Mouse (Mus musculus) hindbrain, postnatal 0 days (tissue): ENCODE measurements at regions not wholly inside any gene's neighbourhood (a gene's known extent, or its start where the extent isn't known, plus 50 kb on each side); places are given as distances from the start of the nearest gene placed in this dataset.

ENCODE experiments used
- ATAC-seq: fragments of 200-750 bp; cut with Nextera tagmentation; 2 replicates; pipeline ENCODE4 v1.8.0; 2017; ENCODE audit warnings: mild to moderate bottlenecking, moderate TSS enrichment, moderate library complexity
- DNase-seq: peaks from one replicate; pipeline ENCODE4 v3.0.0-alpha.2; 2015; ENCODE audit warnings: low spot score
- H3K27ac ChIP-seq: fragments of 300-500 bp; sonication (generic); 2 replicates; pipeline ENCODE4 v1.5.1; 2014; ENCODE audit warnings: mild to moderate bottlenecking
- H3K27me3 ChIP-seq: fragments of 300-500 bp; sonication (generic); 2 replicates; pipeline ENCODE4 v1.6.1; 2014; ENCODE audit warnings: low read length, mixed read lengths; ENCODE audit not compliant: insufficient read depth
- H3K36me3 ChIP-seq: fragments of 300-500 bp; sonication (generic); 2 replicates; pipeline ENCODE4 v1.6.1; 2014; ENCODE audit warnings: low read length, mixed read lengths; ENCODE audit not compliant: insufficient read depth
- H3K4me1 ChIP-seq: fragments of 300-500 bp; sonication (generic); 2 replicates; pipeline ENCODE4 v1.6.1; 2014; ENCODE audit warnings: antibody characterized with exemption, low read length, mixed read lengths; ENCODE audit not compliant: insufficient read depth
- H3K4me2 ChIP-seq: fragments of 300-500 bp; sonication (generic); 2 replicates; pipeline ENCODE4 v1.6.1; 2014; ENCODE audit warnings: low read depth, mild to moderate bottlenecking, low read length, moderate library complexity, mixed read lengths
- H3K4me3 ChIP-seq: fragments of 300-500 bp; sonication (generic); 2 replicates; pipeline ENCODE4 v1.5.1; 2014; ENCODE audit warnings: low read length
- H3K9ac ChIP-seq: fragments of 300-500 bp; sonication (generic); replicated peaks from 2 replicates; pipeline ENCODE4 v1.6.1; 2014; ENCODE audit warnings: mild to moderate bottlenecking, low read length, moderate library complexity, mixed read lengths
- H3K9me3 ChIP-seq: fragments of 300-500 bp; sonication (generic); 2 replicates; pipeline ENCODE4 v1.6.1; 2016; ENCODE audit warnings: low read length, mixed read lengths
- CTCF ChIP-seq: IDR thresholded peaks from 2 replicates; pipeline ENCODE4 v1.5.1; 2016; ENCODE audit warnings: antibody characterized with exemption, control low read depth, low read depth
- WGBS: fragments of 180-500 bp; shearing (Covaris S2); extraction: QIAGEN DNeasy Blood & Tissue Kit; methylation state at CpG from one replicate; pipeline ENCODE4 v1.1.7; 2014; 5-methylcytosine and 5-hydroxymethylcytosine counted together

- TF ChIP-seq CTCF: no peak
- Histone ChIP-seq H3K4me1 (0 out of 2 replicates have a peak, but pooled peaks cover 3% of the 10 kb centered on the region), H3K4me3 (no peak overlapping the region), H3K36me3 (no peaks in the 10 kb centered on the region), H3K4me2 (no peak overlapping the region), H3K27ac (no peak overlapping the region), H3K9me3 (no peaks in the 10 kb centered on the region), H3K9ac (no peak overlapping the region), H3K27me3 (no peaks in the 10 kb centered on the region)
- ATAC-seq: no peak
- DNase-seq: peak; percentile 14
- 56% methylated on average over 3 of the region's 3 CpGs for WGBS
These were observed 99.6 kb upstream of the Kbtbd8 start for GRCm38 (mm10) chr6:95017484-95017883.

GRCm38 (mm10) chr6:95013096-95013495 is 103.9 kb upstream of the Kbtbd8 start:
- WGBS: 47% methylated on average over 5 of the region's 5 CpGs

GRCm38 (mm10) chr6:95006485-95006884 is 110.6 kb upstream of the Kbtbd8 start:
- Histone ChIP-seq H3K4me1 (no peaks in the 10 kb centered on the region), H3K36me3 (no peaks in the 10 kb centered on the region), H3K4me3 (no peak overlapping the region), H3K27me3 (no peaks in the 10 kb centered on the region), H3K27ac (no peak overlapping the region), H3K9me3 (no peaks in the 10 kb centered on the region), H3K9ac (no peak overlapping the region), H3K4me2 (no peak overlapping the region)
- 80% methylated on average over 2 of the region's 2 CpGs for WGBS
- TF ChIP-seq CTCF: no peak
- DNase-seq (no peak), ATAC-seq (no peak)

More at GRCm38 (mm10) chr6:95013096-95013495, 103.9 kb upstream of the Kbtbd8 start:
- H3K9me3 ChIP-seq: no peaks in the 10 kb centered on the region
- no peaks in the 10 kb centered on the region for H3K36me3 ChIP-seq
- no peak for TF ChIP-seq CTCF
- no peak overlapping the region for H3K4me2 ChIP-seq
- H3K4me1 ChIP-seq: no peaks in the 10 kb centered on the region
- DNase-seq (no peak), ATAC-seq (no peak)
- no peak overlapping the region for H3K4me3 ChIP-seq
- H3K9ac ChIP-seq: no peak overlapping the region
- H3K27ac ChIP-seq: no peak overlapping the region
- H3K27me3 ChIP-seq: no peaks in the 10 kb centered on the region

- no peak overlapping the region for H3K4me3 ChIP-seq
- H3K9ac ChIP-seq: no peak overlapping the region
- H3K9me3 ChIP-seq: no peaks in the 10 kb centered on the region
- 41% methylated on average over 3 of the region's 3 CpGs for WGBS
- ATAC-seq (no peak), DNase-seq (no peak)
- TF ChIP-seq CTCF: no peak
- H3K4me1 ChIP-seq: no peaks in the 10 kb centered on the region
- no peaks in the 10 kb centered on the region for H3K27me3 ChIP-seq
- no peaks in the 10 kb centered on the region for H3K36me3 ChIP-seq
- H3K4me2 ChIP-seq: no peak overlapping the region
- H3K27ac ChIP-seq: no peak overlapping the region
These were observed 113.3 kb upstream of the Kbtbd8 start for GRCm38 (mm10) chr6:95003716-95004115.

GRCm38 (mm10) chr6:94999562-94999961 is 117.5 kb upstream of the Kbtbd8 start:
- ATAC-seq: no peak

GRCm38 (mm10) chr6:94999002-94999401 is 118.0 kb upstream of the Kbtbd8 start:
- DNase-seq: peak; percentile 24
- TF ChIP-seq CTCF: no peak

More at GRCm38 (mm10) chr6:94999562-94999961, 117.5 kb upstream of the Kbtbd8 start:
- H3K9me3 ChIP-seq: no peaks in the 10 kb centered on the region
- H3K4me1 ChIP-seq: no peaks in the 10 kb centered on the region
- no peak overlapping the region for H3K4me3 ChIP-seq
- 71% methylated on average over 4 of the region's 4 CpGs for WGBS
- H3K36me3 ChIP-seq: no peaks in the 10 kb centered on the region
- TF ChIP-seq CTCF: no peak
- no peak overlapping the region for H3K4me2 ChIP-seq
- H3K9ac ChIP-seq: no peak overlapping the region
- H3K27me3 ChIP-seq: no peaks in the 10 kb centered on the region
- H3K27ac ChIP-seq: no peak overlapping the region
- no peak for DNase-seq

GRCm38 (mm10) chr6:94998371-94998770 is 118.7 kb upstream of the Kbtbd8 start:
- Histone ChIP-seq H3K27ac (no peak overlapping the region), H3K27me3 (no peaks in the 10 kb centered on the region), H3K4me1 (no peaks in the 10 kb centered on the region), H3K9ac (no peak overlapping the region), H3K36me3 (no peaks in the 10 kb centered on the region), H3K9me3 (no peaks in the 10 kb centered on the region), H3K4me2 (no peak overlapping the region), H3K4me3 (no peak overlapping the region)
- ATAC-seq (no peak), DNase-seq (no peak)
- 86% methylated on average over 2 of the region's 2 CpGs for WGBS
- no peak for TF ChIP-seq CTCF

More at GRCm38 (mm10) chr6:94999002-94999401, 118.0 kb upstream of the Kbtbd8 start:
- Histone ChIP-seq H3K9me3 (no peaks in the 10 kb centered on the region), H3K27me3 (no peaks in the 10 kb centered on the region), H3K9ac (no peak overlapping the region), H3K4me3 (no peak overlapping the region), H3K4me1 (no peaks in the 10 kb centered on the region), H3K36me3 (no peaks in the 10 kb centered on the region), H3K27ac (no peak overlapping the region), H3K4me2 (no peak overlapping the region)
- 42% methylated on average over 6 of the region's 6 CpGs for WGBS
- ATAC-seq: no peak
